Mouse (Mus musculus) heart, embryonic 16.5 days (tissue): ENCODE data around the gene Csf1. TPM values are rescaled to one million over a fixed set of nuclear protein-coding genes. Genes with fewer than 3 reads are reported as not detected.

Experiments used
- ATAC-seq: fragments of 200-750 bp; cut with Nextera tagmentation; replicated peaks from 2 replicates; pipeline ENCODE4 v1.8.0; 2017; ENCODE audit warnings: moderate number of reproducible peaks; ENCODE audit not compliant: insufficient read depth, low FRiP score; ENCODE audit errors: extremely low read depth
- H3K27ac ChIP-seq: fragments of 300-500 bp; sonication (generic); 2 replicates; pipeline ENCODE4 v1.5.1; 2014; ENCODE audit warnings: mild to moderate bottlenecking, low read length, control low read depth, moderate library complexity
- H3K27me3 ChIP-seq: fragments of 300-500 bp; sonication (generic); 2 replicates; pipeline ENCODE4 v1.6.1; 2014; ENCODE audit warnings: low read length, mixed read lengths; ENCODE audit not compliant: control insufficient read depth, insufficient read depth
- H3K36me3 ChIP-seq: fragments of 300-500 bp; sonication (generic); 2 replicates; pipeline ENCODE4 v1.6.1; 2014; ENCODE audit not compliant: control insufficient read depth, insufficient read depth
- H3K4me1 ChIP-seq: fragments of 300-500 bp; sonication (generic); 2 replicates; pipeline ENCODE4 v1.6.1; 2014; ENCODE audit warnings: low read length, mixed read lengths; ENCODE audit not compliant: control insufficient read depth, insufficient read depth
- H3K4me2 ChIP-seq: fragments of 300-500 bp; sonication (generic); 2 replicates; pipeline ENCODE4 v1.6.1; 2014; ENCODE audit warnings: low read depth, mild to moderate bottlenecking, control low read depth, low read length
- H3K4me3 ChIP-seq: fragments of 300-500 bp; sonication (generic); 2 replicates; pipeline ENCODE4 v1.5.1; 2014; ENCODE audit warnings: mild to moderate bottlenecking, control low read depth, low read length
- H3K9ac ChIP-seq: fragments of 300-500 bp; sonication (generic); 2 replicates; pipeline ENCODE4 v1.6.1; 2014; ENCODE audit warnings: low read length, control low read depth
- H3K9me3 ChIP-seq: fragments of 300-500 bp; sonication (generic); replicated peaks from 2 replicates; pipeline ENCODE4 v1.6.1; 2016; ENCODE audit warnings: low read length; ENCODE audit not compliant: control insufficient read depth
- WGBS: fragments of 180-500 bp; shearing (Covaris S2); extraction: QIAGEN DNeasy Blood & Tissue Kit; methylation state at CpG from one replicate; pipeline ENCODE4 v1.1.7; 2014; 5-methylcytosine and 5-hydroxymethylcytosine counted together
- polyA plus RNA-seq: library from polyadenylated mRNA; unstranded; fragments of >200 nt; fragmentation: Nextera tagmentation; extraction: Ambion mirVana; gene quantifications from 2 replicates; pipeline ENCODE4 v1.2.1, GENCODE M21; 2015

Gene Csf1
- polyA plus RNA-seq, 1 experiment from 2014 or later, result 10.2 TPM

DNA sequence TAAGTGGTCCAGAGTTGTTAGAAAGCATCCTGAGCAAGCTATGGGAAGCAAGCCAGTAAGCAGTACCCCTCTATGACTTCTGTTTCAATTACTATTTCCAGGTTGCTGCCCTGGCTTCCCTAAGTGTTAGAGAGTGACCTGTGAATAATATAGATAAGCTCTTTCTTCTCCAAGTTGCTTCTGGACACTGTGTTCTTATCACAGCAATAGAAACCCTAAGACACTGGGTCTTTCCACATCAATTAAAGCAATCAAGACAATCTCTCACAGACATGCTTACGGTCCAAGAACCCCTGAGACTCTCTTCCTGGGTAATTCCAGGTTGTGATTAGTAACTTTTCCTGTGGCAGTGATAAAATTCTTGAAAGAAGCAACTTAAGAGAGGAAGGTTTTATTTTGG is 26.1 kb upstream of the Csf1 start:
- Histone ChIP-seq H3K36me3 (no peaks in the 10 kb centered on the region), H3K4me1 (peaks cover 25% of the 10 kb centered on the region), H3K27me3 (no peaks in the 10 kb centered on the region), H3K9ac (no peak overlapping the region), H3K4me2 (no peak overlapping the region), H3K9me3 (no peaks in the 10 kb centered on the region), H3K4me3 (no peak overlapping the region), H3K27ac (no peak overlapping the region)
- ATAC-seq, result no peak
- WGBS, result 84% methylated on average over 1 of the region's 1 CpGs

DNA sequence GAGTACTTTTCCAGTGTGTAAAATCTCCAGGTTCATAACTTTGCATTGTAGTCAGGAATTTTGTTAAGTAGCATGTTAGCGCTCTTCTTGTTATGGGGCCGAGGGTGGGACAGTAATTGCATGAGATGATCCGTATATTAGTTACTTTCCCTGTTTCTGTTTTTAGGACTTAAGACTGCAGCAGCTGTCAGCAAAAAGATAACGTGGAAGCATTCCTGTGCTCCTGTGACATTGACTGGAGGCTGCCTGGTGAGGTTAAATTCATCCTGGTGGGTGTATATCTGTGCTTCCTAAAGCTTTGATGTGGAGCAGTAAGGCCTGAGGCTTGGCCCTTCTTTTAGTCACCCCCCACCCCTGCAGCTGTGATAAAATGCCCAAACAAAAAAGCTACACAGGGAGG is 25.3 kb upstream of the Csf1 start:
- 35% methylated on average over 4 of the region's 4 CpGs for WGBS
- no peaks in the 10 kb centered on the region for H3K27me3 ChIP-seq
- 0 out of 2 replicates have a peak overlapping the region, but pooled peaks have one; percentile 10 for H3K27ac ChIP-seq
- peaks cover 25% of the 10 kb centered on the region for H3K4me1 ChIP-seq
- no peak; the same call in 1 of the 2 replicates for ATAC-seq
- no peak overlapping the region; the same call in 1 of the 2 replicates for H3K4me2 ChIP-seq
- no peak overlapping the region for H3K9ac ChIP-seq
- no peaks in the 10 kb centered on the region for H3K36me3 ChIP-seq
- H3K9me3 ChIP-seq, result no peaks in the 10 kb centered on the region
- H3K4me3 ChIP-seq, result no peak overlapping the region

DNA sequence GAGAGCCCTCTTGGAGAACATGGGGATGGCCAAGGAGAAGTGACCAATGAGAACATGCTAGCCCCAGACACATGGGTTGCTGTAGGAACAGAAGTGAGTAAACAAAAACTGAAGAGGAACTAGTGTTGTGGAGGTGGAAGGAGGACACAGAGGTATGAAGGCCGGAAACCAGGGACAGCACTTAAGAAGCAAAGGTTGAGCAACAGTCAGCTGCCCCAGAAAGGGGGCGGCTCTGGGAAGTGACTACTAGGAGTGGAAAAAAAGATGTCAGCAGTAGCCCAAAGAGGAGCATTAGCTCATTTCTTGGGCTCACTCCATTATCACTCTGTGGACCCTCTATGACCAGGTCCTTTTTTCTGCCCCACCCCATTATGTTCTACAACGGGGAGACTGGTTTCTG is 23.0 kb upstream of the Csf1 start:
- no peaks in the 10 kb centered on the region for H3K36me3 ChIP-seq
- ATAC-seq, result no peak
- 88% methylated on average over 3 of the region's 3 CpGs for WGBS

DNA sequence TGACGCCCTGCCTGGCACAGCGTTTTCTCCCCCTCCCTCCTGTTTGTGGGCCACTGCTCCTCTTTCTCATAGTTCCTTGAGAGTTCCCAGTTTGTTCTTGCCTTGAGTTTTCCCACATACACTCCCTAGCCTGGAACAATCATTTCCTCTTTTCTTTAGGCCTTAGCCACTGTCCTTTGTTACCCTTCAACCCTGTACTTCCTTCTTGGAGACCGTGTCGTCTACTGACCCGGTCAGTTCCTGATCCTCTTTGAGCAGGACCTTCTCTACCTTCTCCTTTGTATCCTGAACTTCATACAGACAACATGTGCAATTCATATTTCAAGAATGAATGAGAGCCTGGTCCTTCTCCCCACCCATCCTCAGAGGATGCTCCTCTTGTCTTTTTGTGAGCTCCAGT is 21.0 kb upstream of the Csf1 start:
- no peak overlapping the region for H3K4me2 ChIP-seq
- WGBS, result 68% methylated on average over 5 of the region's 5 CpGs

More for the DNA sequence above, 23.0 kb upstream of the Csf1 start:
- Histone ChIP-seq H3K4me3 (no peak overlapping the region), H3K4me1 (peaks cover 25% of the 10 kb centered on the region), H3K4me2 (no peak overlapping the region), H3K9me3 (no peaks in the 10 kb centered on the region), H3K27me3 (no peaks in the 10 kb centered on the region), H3K27ac (no peak overlapping the region), H3K9ac (no peak overlapping the region)

DNA sequence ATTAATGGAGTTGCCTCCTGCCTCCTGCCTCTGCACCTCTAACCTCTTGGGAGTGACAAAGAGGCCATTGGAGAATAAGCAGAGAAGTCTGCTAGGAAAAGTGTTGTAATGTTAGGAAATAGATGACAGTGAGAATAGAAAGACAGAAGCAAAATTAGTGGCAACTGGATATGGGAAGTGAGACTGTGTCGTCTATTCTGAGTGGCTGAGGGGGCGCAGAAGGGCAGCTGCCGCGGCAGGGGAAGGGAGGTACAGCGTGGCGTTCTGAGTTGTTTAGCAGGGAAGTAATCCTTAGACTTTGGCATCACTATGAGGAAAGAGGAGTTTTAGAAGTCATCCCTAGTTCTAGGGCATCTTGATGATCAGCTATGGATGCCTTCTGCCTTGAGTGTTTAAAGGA is 17.7 kb upstream of the Csf1 start:
- Histone ChIP-seq H3K4me3 (no peak overlapping the region), H3K4me1 (peaks cover 15% of the 10 kb centered on the region), H3K27ac (no peak overlapping the region), H3K9me3 (no peaks in the 10 kb centered on the region), H3K9ac (no peak overlapping the region), H3K4me2 (no peak overlapping the region), H3K27me3 (no peaks in the 10 kb centered on the region), H3K36me3 (no peaks in the 10 kb centered on the region)
- ATAC-seq, result no peak
- WGBS, result 73% methylated on average over 6 of the region's 6 CpGs

More for the DNA sequence above, 21.0 kb upstream of the Csf1 start:
- peaks cover 13% of the 10 kb centered on the region for H3K4me1 ChIP-seq
- no peaks in the 10 kb centered on the region for H3K27me3 ChIP-seq
- no peak overlapping the region for H3K4me3 ChIP-seq
- H3K9ac ChIP-seq, result no peak overlapping the region
- no peak for ATAC-seq
- no peaks in the 10 kb centered on the region for H3K9me3 ChIP-seq
- H3K36me3 ChIP-seq, result no peaks in the 10 kb centered on the region
- H3K27ac ChIP-seq, result no peak overlapping the region

DNA sequence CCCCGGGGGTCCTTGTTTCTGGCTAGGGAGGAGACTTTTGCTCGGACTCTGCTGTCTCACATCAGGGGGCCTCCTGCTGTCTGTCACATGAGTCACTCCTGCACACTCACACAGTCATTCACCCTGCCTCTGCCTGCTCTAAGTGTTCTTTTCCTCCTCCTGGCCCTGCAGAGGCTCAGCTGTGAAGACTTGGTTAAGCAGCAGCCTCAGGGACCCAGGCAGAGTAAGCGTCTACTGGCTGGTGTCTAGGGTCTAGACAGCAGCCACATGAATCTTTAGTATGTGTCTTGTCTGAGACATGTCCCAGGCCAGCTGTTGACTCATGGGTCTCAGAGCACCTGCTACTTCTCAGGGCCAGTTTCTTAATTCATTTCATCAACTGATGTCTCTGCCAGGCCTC is 16.0 kb upstream of the Csf1 start:
- Histone ChIP-seq H3K36me3 (no peaks in the 10 kb centered on the region), H3K4me2 (no peak overlapping the region), H3K9me3 (no peaks in the 10 kb centered on the region), H3K9ac (0 out of 2 replicates have a peak overlapping the region, but pooled peaks have one; percentile 7), H3K27ac (no peak overlapping the region), H3K4me1 (peaks cover 15% of the 10 kb centered on the region), H3K4me3 (no peak overlapping the region), H3K27me3 (no peaks in the 10 kb centered on the region)
- 16% methylated on average over 3 of the region's 3 CpGs for WGBS
- 0 out of 2 replicates have a peak, but pooled peaks have one; percentile 37 for ATAC-seq

DNA sequence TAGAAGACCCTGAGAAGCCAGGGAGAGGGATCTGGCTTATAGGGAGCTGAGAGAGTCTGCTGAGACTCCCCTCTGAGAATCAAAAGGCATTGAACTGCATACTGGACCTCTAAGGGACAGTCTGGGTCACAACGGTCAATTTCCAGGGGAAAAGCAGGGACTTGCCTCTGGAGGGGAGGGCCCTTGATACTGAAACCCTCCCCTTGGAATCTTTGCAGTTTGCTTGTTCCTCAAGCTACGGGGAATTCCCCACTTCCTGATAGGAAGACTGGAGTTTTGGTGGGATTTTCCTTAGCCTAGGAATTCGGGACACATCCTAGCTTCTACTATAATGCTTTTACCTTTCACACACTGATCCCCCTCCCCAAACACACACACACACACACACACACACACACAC is 15.5 kb upstream of the Csf1 start:
- ATAC-seq, result no peak
- 33% methylated on average over 3 of the region's 3 CpGs for WGBS
- Histone ChIP-seq H3K36me3 (no peaks in the 10 kb centered on the region), H3K9me3 (no peaks in the 10 kb centered on the region), H3K4me1 (peaks cover 15% of the 10 kb centered on the region), H3K4me3 (no peak overlapping the region), H3K27ac (no peak overlapping the region), H3K9ac (no peak overlapping the region), H3K4me2 (no peak overlapping the region), H3K27me3 (no peaks in the 10 kb centered on the region)

DNA sequence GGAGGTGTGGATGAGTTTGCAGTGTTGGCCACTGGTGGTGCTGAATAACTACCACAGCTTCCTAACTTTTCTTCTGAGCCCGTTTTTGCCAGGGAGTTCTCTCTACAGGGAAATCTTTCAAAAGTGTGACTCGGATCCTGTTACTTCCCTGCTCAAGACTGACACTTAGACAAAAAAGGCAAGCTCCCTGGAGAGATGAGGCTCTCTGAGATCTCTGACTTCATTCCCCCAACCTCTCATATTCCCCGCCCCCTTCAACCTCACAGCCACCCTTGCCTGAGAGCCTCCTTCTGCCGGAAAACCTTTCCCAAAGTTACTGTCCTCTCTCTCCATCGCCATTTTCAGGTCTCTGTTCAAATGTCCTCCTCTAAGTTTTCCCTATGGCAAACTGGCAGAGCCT is 14.8 kb upstream of the Csf1 start:
- no peak overlapping the region for H3K27ac ChIP-seq

DNA sequence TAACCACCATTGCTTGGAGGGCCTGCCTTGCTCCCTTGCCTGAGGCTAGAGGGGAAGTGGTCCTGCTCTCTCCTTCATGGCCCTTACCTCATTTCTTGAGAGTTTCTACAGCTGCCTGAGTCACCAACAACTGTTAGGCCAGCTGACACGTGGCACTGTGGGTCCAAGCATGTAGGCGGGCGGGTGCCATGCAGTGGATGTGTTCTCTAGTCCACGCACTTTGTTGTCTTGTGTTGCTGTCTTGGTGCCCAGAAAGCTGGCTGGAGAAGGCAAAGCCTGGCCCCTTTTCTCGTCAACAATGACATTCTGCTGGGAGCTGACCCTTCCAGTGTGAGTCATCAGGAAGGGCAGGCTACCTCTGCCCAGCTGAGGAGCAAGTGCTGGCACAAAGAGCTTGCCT is 12.6 kb upstream of the Csf1 start:
- Histone ChIP-seq H3K27ac (no peak overlapping the region), H3K27me3 (no peaks in the 10 kb centered on the region), H3K4me1 (peaks cover 25% of the 10 kb centered on the region), H3K4me2 (no peak overlapping the region), H3K36me3 (no peaks in the 10 kb centered on the region), H3K9ac (no peak overlapping the region), H3K9me3 (no peaks in the 10 kb centered on the region), H3K4me3 (no peak overlapping the region)
- ATAC-seq, result no peak
- 77% methylated on average over 5 of the region's 5 CpGs for WGBS

More for the DNA sequence above, 14.8 kb upstream of the Csf1 start:
- Histone ChIP-seq H3K4me1 (peaks cover 15% of the 10 kb centered on the region), H3K4me3 (no peak overlapping the region), H3K4me2 (no peak overlapping the region), H3K27me3 (no peaks in the 10 kb centered on the region), H3K9me3 (no peaks in the 10 kb centered on the region), H3K36me3 (no peaks in the 10 kb centered on the region), H3K9ac (no peak overlapping the region)
- no peak for ATAC-seq
- 41% methylated on average over 5 of the region's 5 CpGs for WGBS
